Mouse (Mus musculus): ENCODE data around the gene Tymp.

DNA sequence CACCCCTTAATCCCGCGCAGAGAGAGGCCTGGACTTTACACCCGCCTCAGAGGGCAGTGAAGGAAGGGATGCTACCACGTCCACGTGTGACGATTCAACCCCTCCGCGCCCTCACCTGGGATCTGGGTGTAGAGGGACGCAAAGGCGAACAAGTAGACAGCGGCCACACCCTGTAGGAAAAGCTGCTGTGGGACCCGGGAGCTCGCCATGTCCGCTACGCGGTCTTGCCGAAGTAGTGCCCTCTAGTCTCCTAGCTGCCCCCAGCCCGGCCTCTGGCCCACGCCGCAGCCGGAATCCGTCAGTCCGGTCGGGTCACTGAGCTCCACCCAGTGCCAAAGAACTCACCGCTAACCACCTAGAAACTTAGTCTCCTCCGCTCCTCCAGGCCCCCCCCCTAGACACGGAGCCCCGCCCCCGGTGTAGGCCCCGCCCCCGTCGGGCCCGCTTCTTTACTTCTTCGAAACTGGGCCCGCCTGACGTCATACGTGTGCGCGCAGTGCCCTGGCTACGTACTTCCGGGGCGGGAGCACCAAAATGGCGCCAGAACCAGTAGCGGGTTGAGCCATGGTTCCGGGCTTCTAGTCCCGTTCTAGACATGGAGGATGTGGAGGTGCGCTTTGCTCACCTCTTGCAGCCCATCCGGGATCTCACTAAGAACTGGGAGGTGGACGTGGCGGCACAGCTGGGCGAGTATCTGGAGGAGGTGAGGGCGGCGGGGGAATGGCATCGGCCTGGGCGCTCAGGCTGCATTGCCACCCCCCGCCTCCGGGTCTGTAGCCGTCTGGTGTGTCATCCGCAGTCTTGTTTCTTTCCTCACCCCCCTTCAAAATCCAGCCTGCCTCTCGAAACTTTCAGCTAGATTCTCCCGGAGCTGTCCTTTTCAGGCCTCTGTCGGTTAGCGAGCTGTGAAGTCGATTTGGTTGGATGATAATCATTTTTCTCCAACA lies 21.3 kb downstream of the Tymp start, which contains the start of the genes Lmf2 and Ncaph2:
- TF ChIP-seq CTCF (IDR thresholded peaks at IDR 0.05; ENCODE audit: low read depth, low read length) (no peak), POLR2A (IDR thresholded peaks at IDR 0.05; ENCODE audit: extremely low read depth, insufficient read depth, low read length) (0 out of 2 replicates have a peak, but pooled peaks have one; percentile 18)
